Mouse (Mus musculus) forebrain, embryonic 14.5 days (tissue): ENCODE measurements around the gene Dnajc19. TPM values are rescaled to one million over a fixed set of nuclear protein-coding genes. Genes with fewer than 3 reads are reported as not detected.

Experiments
- ATAC-seq: fragments of 200-750 bp; cut with Nextera tagmentation; 2 replicates; pipeline ENCODE4 v1.8.0; 2017; ENCODE audit warnings: mild to moderate bottlenecking, moderate library complexity
- DNase-seq: peaks from one replicate; pipeline ENCODE4 v3.0.0-alpha.2; 2015; ENCODE audit warnings: low spot score
- H3K27ac ChIP-seq: fragments of 300-500 bp; sonication (generic); 2 replicates; pipeline ENCODE4 v1.5.1; 2014; ENCODE audit warnings: low read depth, mild to moderate bottlenecking, control low read depth, low read length, moderate library complexity
- H3K27me3 ChIP-seq: fragments of 300-500 bp; sonication (generic); replicated peaks from 2 replicates; pipeline ENCODE4 v1.6.1; 2014; ENCODE audit warnings: low read length, control low read depth, mixed read lengths; ENCODE audit not compliant: control insufficient read depth, insufficient read depth
- H3K36me3 ChIP-seq: fragments of 300-500 bp; sonication (generic); 2 replicates; pipeline ENCODE4 v1.6.1; 2014; ENCODE audit warnings: low read length, control low read depth; ENCODE audit not compliant: control insufficient read depth, insufficient read depth
- H3K4me1 ChIP-seq: fragments of 300-500 bp; sonication (generic); 2 replicates; pipeline ENCODE4 v1.6.1; 2014; ENCODE audit warnings: antibody characterized with exemption, low read length, control low read depth; ENCODE audit not compliant: control insufficient read depth, insufficient read depth
- H3K4me2 ChIP-seq: fragments of 300-500 bp; sonication (generic); 2 replicates; pipeline ENCODE4 v1.6.1; 2014; ENCODE audit warnings: mild to moderate bottlenecking, control low read depth, low read length
- H3K4me3 ChIP-seq: fragments of 300-500 bp; sonication (generic); 2 replicates; pipeline ENCODE4 v1.5.1; 2014; ENCODE audit warnings: low read depth, low read length, control low read depth
- H3K9ac ChIP-seq: fragments of 300-500 bp; sonication (generic); 2 replicates; pipeline ENCODE4 v1.6.1; 2014; ENCODE audit warnings: mild to moderate bottlenecking, low read length, control low read depth, moderate library complexity
- H3K9me3 ChIP-seq: fragments of 300-500 bp; sonication (generic); replicated peaks from 2 replicates; pipeline ENCODE4 v1.6.1; 2016; ENCODE audit warnings: low read length, control low read depth, mixed read lengths; ENCODE audit not compliant: control insufficient read depth
- WGBS: fragments of 180-500 bp; shearing (Covaris S2); extraction: QIAGEN DNeasy Blood & Tissue Kit; methylation state at CpG from one replicate; pipeline ENCODE4 v1.1.7; 2014; 5-methylcytosine and 5-hydroxymethylcytosine counted together
- polyA plus RNA-seq: library from polyadenylated mRNA; unstranded; fragments of >200 nt; fragmentation: Nextera tagmentation; extraction: Ambion mirVana; gene quantifications from 2 replicates; pipeline ENCODE4 v1.2.1, GENCODE M21; 2014

Gene Dnajc19
- 139 and 170 TPM in 2 replicates for polyA plus RNA-seq

- H3K4me1 ChIP-seq = peaks cover 11% of the 10 kb centered on the region
- peak within 1 kb of the TSS; percentile 71 for H3K4me3 ChIP-seq
- ATAC-seq = peak; percentile 96
- under 1% methylated on average over 50 of the region's 50 CpGs for WGBS
- H3K9ac ChIP-seq = peak within 1 kb of the TSS; percentile 87
- H3K27me3 ChIP-seq = no peaks in the 10 kb centered on the region
- H3K4me2 ChIP-seq = peak within 1 kb of the TSS; percentile 66
- no peaks in the 10 kb centered on the region for H3K9me3 ChIP-seq
- H3K36me3 ChIP-seq = peaks cover 18% of the 10 kb centered on the region
- peak within 1 kb of the TSS; percentile 48; the same call in 1 of the 2 replicates for H3K27ac ChIP-seq
- peak; percentile 96 for DNase-seq
Measured at GRCm38 (mm10) chr3:34080900-34081662, at the start of gene Dnajc19. Gene Dnajc19 (minus strand): TSS chr3:34081321.

GRCm38 (mm10) chr3:34129957-34130356 lies 48.8 kb upstream of the Dnajc19 start:
- no peak overlapping the region for H3K9ac ChIP-seq
- no peak for ATAC-seq
- DNase-seq = no peak
- H3K36me3 ChIP-seq = no peaks in the 10 kb centered on the region
- H3K27me3 ChIP-seq = no peaks in the 10 kb centered on the region
- H3K4me2 ChIP-seq = no peak overlapping the region
- H3K4me3 ChIP-seq = no peak overlapping the region
- no peak overlapping the region for H3K27ac ChIP-seq
- 94% methylated on average over 6 of the region's 6 CpGs for WGBS
- H3K9me3 ChIP-seq = no peaks in the 10 kb centered on the region
- H3K4me1 ChIP-seq = no peaks in the 10 kb centered on the region

GRCm38 (mm10) chr3:34121311-34121710 lies 40.2 kb upstream of the Dnajc19 start:
- no peak overlapping the region for H3K27ac ChIP-seq
- no peaks in the 10 kb centered on the region for H3K36me3 ChIP-seq
- H3K27me3 ChIP-seq = no peaks in the 10 kb centered on the region
- WGBS = 90% methylated on average over 5 of the region's 5 CpGs
- no peaks in the 10 kb centered on the region for H3K4me1 ChIP-seq
- H3K4me3 ChIP-seq = no peak overlapping the region
- H3K9ac ChIP-seq = no peak overlapping the region
- no peak overlapping the region for H3K4me2 ChIP-seq
- DNase-seq (no peak), ATAC-seq (no peak)
- no peaks in the 10 kb centered on the region for H3K9me3 ChIP-seq

GRCm38 (mm10) chr3:34120791-34121190 lies 39.7 kb upstream of the Dnajc19 start:
- no peaks in the 10 kb centered on the region for H3K4me1 ChIP-seq
- DNase-seq (no peak), ATAC-seq (no peak)
- H3K27me3 ChIP-seq = no peaks in the 10 kb centered on the region
- no peaks in the 10 kb centered on the region for H3K9me3 ChIP-seq
- no peaks in the 10 kb centered on the region for H3K36me3 ChIP-seq
- H3K27ac ChIP-seq = no peak overlapping the region
- H3K4me2 ChIP-seq = no peak overlapping the region
- H3K9ac ChIP-seq = no peak overlapping the region
- H3K4me3 ChIP-seq = no peak overlapping the region
- WGBS = 93% methylated on average over 3 of the region's 3 CpGs

GRCm38 (mm10) chr3:34119869-34120268 lies 38.7 kb upstream of the Dnajc19 start:
- H3K9ac ChIP-seq = no peak overlapping the region
- no peaks in the 10 kb centered on the region for H3K27me3 ChIP-seq
- H3K4me1 ChIP-seq = no peaks in the 10 kb centered on the region
- no peaks in the 10 kb centered on the region for H3K9me3 ChIP-seq
- H3K4me3 ChIP-seq = no peak overlapping the region
- DNase-seq = no peak
- no peak overlapping the region for H3K27ac ChIP-seq
- H3K36me3 ChIP-seq = no peaks in the 10 kb centered on the region
- 79% methylated on average over 4 of the region's 4 CpGs for WGBS
- no peak overlapping the region for H3K4me2 ChIP-seq
- ATAC-seq = no peak

GRCm38 (mm10) chr3:34115806-34116205 lies 34.7 kb upstream of the Dnajc19 start:
- Histone ChIP-seq H3K36me3 (no peaks in the 10 kb centered on the region), H3K9ac (no peak overlapping the region), H3K4me1 (no peaks in the 10 kb centered on the region), H3K27me3 (no peaks in the 10 kb centered on the region), H3K4me2 (no peak overlapping the region), H3K27ac (no peak overlapping the region), H3K9me3 (no peaks in the 10 kb centered on the region), H3K4me3 (no peak overlapping the region)
- DNase-seq (no peak), ATAC-seq (no peak)
- 18% methylated on average over 6 of the region's 6 CpGs for WGBS

GRCm38 (mm10) chr3:34111941-34112685 lies 31.0 kb upstream of the Dnajc19 start:
- no peaks in the 10 kb centered on the region for H3K9me3 ChIP-seq
- H3K9ac ChIP-seq = no peak overlapping the region
- no peak overlapping the region for H3K4me2 ChIP-seq
- no peak overlapping the region for H3K27ac ChIP-seq
- ATAC-seq = no peak
- WGBS = 82% methylated on average over 11 of the region's 11 CpGs
- no peaks in the 10 kb centered on the region for H3K27me3 ChIP-seq
- H3K4me1 ChIP-seq = no peaks in the 10 kb centered on the region
- no peaks in the 10 kb centered on the region for H3K36me3 ChIP-seq
- DNase-seq = no peak
- no peak overlapping the region for H3K4me3 ChIP-seq

GRCm38 (mm10) chr3:34107631-34108030 lies 26.5 kb upstream of the Dnajc19 start:
- Histone ChIP-seq H3K4me3 (no peak overlapping the region), H3K27me3 (no peaks in the 10 kb centered on the region), H3K9me3 (no peaks in the 10 kb centered on the region), H3K4me1 (peaks cover 11% of the 10 kb centered on the region), H3K9ac (no peak overlapping the region), H3K27ac (no peak overlapping the region), H3K36me3 (no peaks in the 10 kb centered on the region), H3K4me2 (no peak overlapping the region)
- ATAC-seq (no peak), DNase-seq (no peak)
- 68% methylated on average over 3 of the region's 3 CpGs for WGBS

GRCm38 (mm10) chr3:34106421-34106820 lies 25.3 kb upstream of the Dnajc19 start:
- no peak for DNase-seq
- WGBS = 26% methylated on average over 9 of the region's 9 CpGs
- Histone ChIP-seq H3K4me2 (peak overlapping the region; percentile 24), H3K36me3 (no peaks in the 10 kb centered on the region), H3K27me3 (no peaks in the 10 kb centered on the region), H3K9me3 (no peaks in the 10 kb centered on the region), H3K27ac (no peak overlapping the region), H3K9ac (0 out of 2 replicates have a peak overlapping the region, but pooled peaks have one; percentile 13), H3K4me3 (0 out of 2 replicates have a peak overlapping the region, but pooled peaks have one; percentile 0), H3K4me1 (peaks cover 11% of the 10 kb centered on the region)
- no peak for ATAC-seq
